Mouse (Mus musculus) splenic B cell, adult 2 months (primary cell): ENCODE results near the gene Trdn.

Source experiments
- DNase-seq: peaks from one replicate; pipeline ENCODE4 v3.0.0-alpha.2; 2011; ENCODE audit warnings: low read depth, low spot score
- H3K27me3 ChIP-seq: 2 replicates; pipeline ENCODE4 v1.6.1; 2012; ENCODE audit warnings: mild to moderate bottlenecking, low read length, moderate library complexity, mixed read lengths; ENCODE audit not compliant: control insufficient read depth, poor library complexity, insufficient read depth, severe bottlenecking
- H3K36me3 ChIP-seq: 2 replicates; pipeline ENCODE4 v1.6.1; 2012; ENCODE audit warnings: mild to moderate bottlenecking, low read length, moderate library complexity, mixed read lengths; ENCODE audit not compliant: control insufficient read depth, poor library complexity, insufficient read depth, severe bottlenecking

The Trdn gene

GRCm38 (mm10) chr10:33195919-33196318, 115.6 kb downstream of the Trdn start:
- no peak for DNase-seq
- Histone ChIP-seq H3K27me3 (no peaks in the 10 kb centered on the region), H3K36me3 (no peaks in the 10 kb centered on the region)

- DNase-seq = no peak
- H3K27me3 ChIP-seq = no peaks in the 10 kb centered on the region
- no peaks in the 10 kb centered on the region for H3K36me3 ChIP-seq
Measured at GRCm38 (mm10) chr10:33198257-33198656, 117.9 kb downstream of the Trdn start.

- no peaks in the 10 kb centered on the region for H3K27me3 ChIP-seq
- no peak for DNase-seq
- no peaks in the 10 kb centered on the region for H3K36me3 ChIP-seq
Measured at GRCm38 (mm10) chr10:33210411-33210810, 130.1 kb downstream of the Trdn start.

GRCm38 (mm10) chr10:33253911-33254310, 173.6 kb downstream of the Trdn start:
- Histone ChIP-seq H3K36me3 (no peaks in the 10 kb centered on the region), H3K27me3 (no peaks in the 10 kb centered on the region)
- DNase-seq = no peak

- Histone ChIP-seq H3K36me3 (no peaks in the 10 kb centered on the region), H3K27me3 (no peaks in the 10 kb centered on the region)
- DNase-seq = no peak
Measured at GRCm38 (mm10) chr10:33256202-33256601, 175.8 kb downstream of the Trdn start.

GRCm38 (mm10) chr10:33304982-33305381, 224.6 kb downstream of the Trdn start:
- no peak for DNase-seq
- Histone ChIP-seq H3K36me3 (no peaks in the 10 kb centered on the region), H3K27me3 (no peaks in the 10 kb centered on the region)

- Histone ChIP-seq H3K27me3 (no peaks in the 10 kb centered on the region), H3K36me3 (no peaks in the 10 kb centered on the region)
- DNase-seq = no peak
Measured at GRCm38 (mm10) chr10:33353026-33353425, 272.7 kb downstream of the Trdn start.

GRCm38 (mm10) chr10:33366521-33366920, 286.2 kb downstream of the Trdn start:
- H3K27me3 ChIP-seq = no peaks in the 10 kb centered on the region
- no peaks in the 10 kb centered on the region for H3K36me3 ChIP-seq
- no peak for DNase-seq

GRCm38 (mm10) chr10:33370534-33370933, 290.2 kb downstream of the Trdn start:
- no peaks in the 10 kb centered on the region for H3K36me3 ChIP-seq
- DNase-seq = no peak
- no peaks in the 10 kb centered on the region for H3K27me3 ChIP-seq

- no peaks in the 10 kb centered on the region for H3K27me3 ChIP-seq
- H3K36me3 ChIP-seq = no peaks in the 10 kb centered on the region
- DNase-seq = no peak
Measured at GRCm38 (mm10) chr10:33375474-33376029, 295.2 kb downstream of the Trdn start.
